Comparison of ENCODE assay signal across 8 mouse cellular contexts in genomic region chr11:83963991-83964921, GRCm38 (mm10). TPM values are rescaled to one million over a fixed set of nuclear protein-coding genes. Genes with fewer than 3 reads are reported as not detected.
DNase-seq lines count a peak whose midpoint lies in the region; ATAC-seq lines count a peak whose summit lies in the region.

Synrg (plus strand) TSS chr11:83964428.

- peaks cover 45% of the 10 kb centered on the region for H3K4me1 ChIP-seq in megakaryocyte, embryonic 14.5 days

- peaks cover 50% of the 10 kb centered on the region for H3K36me3 ChIP-seq in megakaryocyte, embryonic 14.5 days (replicated peaks; ENCODE audit: low read length)

- peak; percentile 96 for DNase-seq in ZHBTc4 (ENCODE audit: low read depth, low spot score)
- DNase-seq in gastrocnemius, adult 8-10 months (ENCODE audit: low spot score in 2 of 2): peak; percentile 83 to 90
- DNase-seq in hindlimb bud, embryonic 11.5 days (ENCODE audit: extremely low spot score, low read depth, low spot score): peak; percentile 28
- DNase-seq in left cerebral cortex, adult 8-10 months (ENCODE audit: low spot score in 2 of 2): peak; percentile 75 to 88
- DNase-seq in right cerebral cortex, postnatal 10 days (ENCODE audit: low spot score in 2 of 2): peak; percentile 94
- DNase-seq in urinary bladder, postnatal 25 days (ENCODE audit: low spot score): peak; percentile 90

- peak within 1 kb of the TSS; percentile 97 for H3K4me3 ChIP-seq in megakaryocyte, embryonic 14.5 days (replicated peaks)

- H3K9me3 ChIP-seq in megakaryocyte, embryonic 14.5 days: no peaks in the 10 kb centered on the region

- ATAC-seq in common myeloid progenitor, adult 5-6 weeks (replicated peaks; ENCODE audit: low read depth, poor library complexity, severe bottlenecking): peak; percentile 93

- H3K27me3 ChIP-seq in megakaryocyte, embryonic 14.5 days (replicated peaks): no peaks in the 10 kb centered on the region

RNA-seq across cellular contexts. Expression of gene Synrg, which starts in this region (rescaled TPM):
- total RNA-seq in common myeloid progenitor, adult 5-6 weeks (2017): 17.5 and 21.0 TPM in 2 replicates
- 10 to 100 TPM; 41.1 to 51.1 (median 44.1) TPM for total RNA-seq in gastrocnemius, adult 8-10 months (2022)
- total RNA-seq in left cerebral cortex, adult 8-10 months (2022): 10 to 100 TPM; 60.6 to 72.7 (median 67.4) TPM
- 2.2 and 23.3 TPM in 2 replicates for polyA plus RNA-seq in megakaryocyte, embryonic 14.5 days (2012; ENCODE audit: insufficient read depth, low replicate concordance)

Comparison
In these comparisons a context has a peak if more than half of its experiments do, and no peak if none do; other contexts are left out.
1. Peak in every context shown above with its lines: DNase-seq, ATAC-seq and H3K4me3 ChIP-seq.
2. DNase-seq: peak in every context shown above with its lines; median percentile 96 in ZHBTc4; 94 in right cerebral cortex, postnatal 10 days; 90 in urinary bladder, postnatal 25 days; 86 in gastrocnemius, adult 8-10 months; 82 in left cerebral cortex, adult 8-10 months; 28 in hindlimb bud, embryonic 11.5 days.